Mouse (Mus musculus) liver, postnatal 0 days (tissue): Measurements from ENCODE around the gene Dab1.

Experiments
- CTCF ChIP-seq: sonication (generic); IDR thresholded peaks from 2 replicates; pipeline ENCODE4 v1.5.1; 2016; ENCODE audit warnings: antibody characterized with exemption, low read depth
- EP300 ChIP-seq: IDR thresholded peaks from 2 replicates; pipeline ENCODE4 v1.6.1; 2016; ENCODE audit warnings: antibody characterized with exemption, low read depth, mild to moderate bottlenecking

DNA sequence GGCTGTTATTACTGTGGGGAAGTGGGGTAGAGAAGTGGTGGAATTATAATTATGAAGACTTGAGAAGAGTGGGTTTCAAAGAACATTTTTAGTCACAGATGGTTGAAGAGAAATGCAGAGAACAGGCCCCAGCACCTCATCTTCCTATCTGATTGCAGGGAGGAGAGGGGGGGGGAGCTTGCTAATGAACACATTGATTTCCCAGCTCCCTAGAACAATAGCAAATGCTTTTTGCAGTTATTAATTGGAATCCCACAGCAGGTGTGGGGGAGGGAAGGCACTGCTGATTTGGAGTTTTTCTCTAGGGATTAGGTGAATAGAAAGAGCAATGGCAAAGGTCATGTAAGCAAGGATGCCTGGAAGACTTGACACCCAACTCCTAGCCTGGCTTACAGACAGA is 310.5 kb downstream of the Dab1 start:
- TF ChIP-seq CTCF, result no peak
- TF ChIP-seq EP300, result no peak
